Comparison of ENCODE assay signal across 10 mouse cellular contexts in genomic region chr6:98797373-98797772, GRCm38 (mm10).
DNase-seq lines count a peak whose midpoint lies in the region; TF ChIP-seq lines count a peak whose summit lies in the region.
"Had no signal": no experiment of that assay in that cellular context is flagged by ENCODE, and none has a peak within 500 bp of the region (broad histone marks: within the 10 kb centered on the region; RNA-seq: fewer than 3 reads in every experiment).

No protein-coding gene starts in this region.

- no peak for TF ChIP-seq CTCF in kidney, adult 2 months (conservative IDR thresholded peaks at IDR 0.05; ENCODE audit: insufficient read depth, insufficient read length, low read depth, low read length)

- no peaks in the 10 kb centered on the region for H3K79me2 ChIP-seq in myocyte (ENCODE audit: control insufficient read depth, insufficient read depth)

- peak; percentile 4 for DNase-seq in kidney, adult 2 months
- no peak for DNase-seq in kidney, adult 8-10 months
- peak; percentile 86 for DNase-seq in NIH3T3 (ENCODE audit: low read depth)
- DNase-seq in heart, postnatal 10 days = peak; percentile 25 to 26
- DNase-seq in natural killer cell, adult 2 months (ENCODE audit: low spot score in 2 of 2) = no peak
- no peak for DNase-seq in thymus, postnatal 25 days
- DNase-seq: adrenal gland, postnatal 25 days; cerebellum, adult 18-20 months; kidney, adult 11 months had no signal

- H3K36me3 ChIP-seq in kidney, adult 2 months (ENCODE audit: control insufficient read depth, insufficient read depth, low read length) = no peaks in the 10 kb centered on the region
- H3K36me3 ChIP-seq in myocyte (ENCODE audit: control insufficient read depth, insufficient read depth) = no peaks in the 10 kb centered on the region

- H3K4me2 ChIP-seq in myocyte (ENCODE audit: low read depth) = peak overlapping the region; percentile 51

- intact Hi-C loops in heart, postnatal 10 days (cut with DNase I) = no loop called here

- H3K27ac ChIP-seq in kidney, adult 2 months (ENCODE audit: insufficient read depth, low read depth, low read length) = no peak overlapping the region

- H3K27me3 ChIP-seq in kidney, adult 2 months (replicated peaks; ENCODE audit: control insufficient read depth, insufficient read depth, low read length) = no peaks in the 10 kb centered on the region
- no peaks in the 10 kb centered on the region for H3K27me3 ChIP-seq in myocyte (ENCODE audit: control insufficient read depth, insufficient read depth, insufficient read length)

- no peak for TF ChIP-seq POLR2A in kidney, adult 2 months (IDR thresholded peaks at IDR 0.05; ENCODE audit: low read depth, low read length)
- TF ChIP-seq POLR2A in myocyte (IDR thresholded peaks at IDR 0.05; ENCODE audit: insufficient read length, low read depth) = no peak

- WGBS in kidney, adult 2 months = 54% methylated on average over 6 of the region's 6 CpGs

- H3ac ChIP-seq in myocyte (ENCODE audit: control insufficient read depth, insufficient read length) = no peak overlapping the region

- H3K4me1 ChIP-seq in kidney, adult 2 months (ENCODE audit: control insufficient read depth, insufficient read depth, low read length) = no peaks in the 10 kb centered on the region

- H3K4me3 ChIP-seq in kidney, adult 2 months (ENCODE audit: insufficient read depth, low read depth, low read length) = no peak overlapping the region
- no peak overlapping the region for H3K4me3 ChIP-seq in myocyte

TF ChIP-seq in myocyte, 11 proteins besides CTCF, POLR2A, EP300 and RAD21:
- TF ChIP-seq E2F4 (IDR thresholded peaks at IDR 0.05; ENCODE audit: insufficient read depth) (no peak), CEBPB (IDR thresholded peaks at IDR 0.05; ENCODE audit: insufficient read depth, poor library complexity, severe bottlenecking) (0 out of 2 replicates have a peak, but pooled peaks have one; percentile 35)

Comparison
In these comparisons a context has a peak if more than half of its experiments do, and no peak if none do; other contexts are left out.
1. DNase-seq: peak in kidney, adult 2 months (single experiment), NIH3T3 (single experiment) and heart, postnatal 10 days (2 of 2); none in kidney, adult 8-10 months (0 of 2), natural killer cell, adult 2 months (0 of 2) and thymus, postnatal 25 days (single experiment).